Mouse (Mus musculus) liver, embryonic 14.5 days (tissue): ENCODE results near the gene Mtmr3. TPM values are rescaled to one million over a fixed set of nuclear protein-coding genes. Genes with fewer than 3 reads are reported as not detected.

Experiments used
- ATAC-seq: fragments of 200-750 bp; cut with Nextera tagmentation; 2 replicates; pipeline ENCODE4 v1.8.0; 2017; ENCODE audit warnings: moderate number of reproducible peaks, mild to moderate bottlenecking, moderate library complexity; ENCODE audit not compliant: insufficient read depth
- DNase-seq, 3 experiments: peaks; one replicate each; pipeline ENCODE4 v3.0.0-alpha.2; 2012 to 2013; ENCODE audit warnings: low read depth in 3 of 3, low spot score in 3 of 3
- H3K27ac ChIP-seq: fragments of 300-500 bp; sonication (generic); 2 replicates; pipeline ENCODE4 v1.5.1; 2014; ENCODE audit warnings: moderate library complexity, mild to moderate bottlenecking, control low read depth, inconsistent platforms
- H3K27me3 ChIP-seq: fragments of 300-500 bp; sonication (generic); 2 replicates; pipeline ENCODE4 v1.6.1; 2014; ENCODE audit warnings: mild to moderate bottlenecking, low read length, moderate library complexity; ENCODE audit not compliant: control insufficient read depth, insufficient read depth
- H3K36me3 ChIP-seq: fragments of 300-500 bp; sonication (generic); replicated peaks from 2 replicates; pipeline ENCODE4 v1.6.1; 2014; ENCODE audit warnings: low read depth; ENCODE audit not compliant: control insufficient read depth, insufficient read depth
- H3K4me1 ChIP-seq, 2 experiments: fragments of 200-500 bp in 1 of 2; fragments of 300-500 bp in 1 of 2; sonication (generic) in 1 of 2; replicated peaks; 2 replicates each; pipeline ENCODE4 v1.6.1; 2012 to 2014; ENCODE audit warnings: antibody characterized with exemption in 1 of 2, inconsistent platforms in 1 of 2, low read length in 1 of 2; ENCODE audit not compliant: control insufficient read depth in 2 of 2, insufficient read depth in 2 of 2
- H3K4me2 ChIP-seq: fragments of 300-500 bp; sonication (generic); 2 replicates; pipeline ENCODE4 v1.6.1; 2014; ENCODE audit warnings: low read depth, mild to moderate bottlenecking, control low read depth, moderate library complexity
- H3K4me3 ChIP-seq, 2 experiments: fragments of 200-500 bp in 1 of 2; fragments of 300-500 bp in 1 of 2; sonication (generic) in 1 of 2; 2 replicates each; pipeline ENCODE4 v1.5.1; 2012 to 2014; ENCODE audit warnings: low read depth in 2 of 2, low read length in 2 of 2, mild to moderate bottlenecking in 2 of 2, control low read depth in 1 of 2, inconsistent platforms in 1 of 2, moderate library complexity in 1 of 2; ENCODE audit not compliant: insufficient read depth in 1 of 2
- H3K9ac ChIP-seq: fragments of 300-500 bp; sonication (generic); replicated peaks from 2 replicates; pipeline ENCODE4 v1.6.1; 2014; ENCODE audit warnings: mild to moderate bottlenecking, control low read depth, moderate library complexity
- H3K9me3 ChIP-seq: fragments of 300-500 bp; sonication (generic); 2 replicates; pipeline ENCODE4 v1.6.1; 2016; ENCODE audit warnings: low read length, mixed read lengths; ENCODE audit not compliant: control insufficient read depth
- CTCF ChIP-seq: IDR thresholded peaks from 2 replicates; pipeline ENCODE4 v1.5.1; 2016; ENCODE audit warnings: antibody characterized with exemption, low read depth, control low read depth
- EP300 ChIP-seq: IDR thresholded peaks from 2 replicates; pipeline ENCODE4 v1.6.1; 2016; ENCODE audit warnings: antibody characterized with exemption, low read depth
- WGBS: fragments of 180-500 bp; shearing (Covaris S2); extraction: QIAGEN DNeasy Blood & Tissue Kit; methylation state at CpG from one replicate; pipeline ENCODE4 v1.1.7; 2014; ENCODE audit not compliant: insufficient replicate concordance; 5-methylcytosine and 5-hydroxymethylcytosine counted together
- polyA plus RNA-seq, 2 experiments: library from polyadenylated mRNA; depleted of rRNA in 1 of 2; stranded (reverse) in 1 of 2; unstranded in 1 of 2; fragments of >200 nt; fragmentation: Nextera tagmentation in 1 of 2; extraction: Ambion mirVana in 1 of 2; gene quantifications; 2 replicates each; pipeline versions ENCODE4 v1.2.1 to v1.2.3; 2012 to 2014

Mtmr3 gene
- polyA plus RNA-seq, 2 experiments: 20.3 to 24.3 TPM

GRCm38 (mm10) chr11:4507421-4507820 is 87.2 kb downstream of the Mtmr3 start:
- H3K27ac ChIP-seq: no peak overlapping the region
- WGBS: 87% methylated on average over 2 of the region's 2 CpGs
- TF ChIP-seq CTCF (no peak), EP300 (no peak)
- peaks cover 54% of the 10 kb centered on the region for H3K36me3 ChIP-seq
- no peak overlapping the region for H3K9ac ChIP-seq
- H3K4me3 ChIP-seq: no peak overlapping the region
- ATAC-seq (no peak), DNase-seq (no peak)
- no peaks in the 10 kb centered on the region for H3K4me1 ChIP-seq
- H3K4me2 ChIP-seq: no peak overlapping the region
- no peaks in the 10 kb centered on the region for H3K27me3 ChIP-seq
- H3K9me3 ChIP-seq: no peaks in the 10 kb centered on the region

- DNase-seq (no peak), ATAC-seq (no peak)
- peaks cover 61% of the 10 kb centered on the region for H3K36me3 ChIP-seq
Observed at GRCm38 (mm10) chr11:4506486-4506885, 88.2 kb downstream of the Mtmr3 start.

GRCm38 (mm10) chr11:4502206-4502605 is 92.5 kb downstream of the Mtmr3 start:
- Histone ChIP-seq H3K27me3 (no peaks in the 10 kb centered on the region), H3K4me1 (no peaks in the 10 kb centered on the region), H3K9ac (no peak overlapping the region), H3K9me3 (no peaks in the 10 kb centered on the region), H3K36me3 (peaks cover 76% of the 10 kb centered on the region), H3K27ac (no peak overlapping the region), H3K4me3 (no peak overlapping the region), H3K4me2 (no peak overlapping the region)
- DNase-seq (no peak), ATAC-seq (no peak)
- WGBS: 58% methylated on average over 2 of the region's 2 CpGs
- TF ChIP-seq CTCF (no peak), EP300 (no peak)

More at GRCm38 (mm10) chr11:4506486-4506885, 88.2 kb downstream of the Mtmr3 start:
- TF ChIP-seq CTCF (no peak), EP300 (no peak)
- Histone ChIP-seq H3K9me3 (no peaks in the 10 kb centered on the region), H3K4me2 (no peak overlapping the region), H3K4me3 (no peak overlapping the region), H3K27ac (no peak overlapping the region), H3K27me3 (no peaks in the 10 kb centered on the region), H3K4me1 (no peaks in the 10 kb centered on the region), H3K9ac (no peak overlapping the region)
- 87% methylated on average over 2 of the region's 2 CpGs for WGBS

GRCm38 (mm10) chr11:4500826-4501225 is 93.8 kb downstream of the Mtmr3 start:
- peak; percentile 19; the same call in 1 of the 2 replicates for TF ChIP-seq CTCF
- TF ChIP-seq EP300: no peak
- Histone ChIP-seq H3K27me3 (no peaks in the 10 kb centered on the region), H3K36me3 (peaks cover 79% of the 10 kb centered on the region), H3K27ac (no peak overlapping the region), H3K4me2 (no peak overlapping the region), H3K9ac (no peak overlapping the region), H3K4me3 (no peak overlapping the region), H3K4me1 (no peaks in the 10 kb centered on the region), H3K9me3 (no peaks in the 10 kb centered on the region)
- no peak for DNase-seq
- no peak for ATAC-seq
- WGBS: 92% methylated on average over 4 of the region's 4 CpGs

GRCm38 (mm10) chr11:4500261-4500660 is 94.4 kb downstream of the Mtmr3 start:
- no peaks in the 10 kb centered on the region for H3K9me3 ChIP-seq
- no peak overlapping the region for H3K4me2 ChIP-seq
- H3K9ac ChIP-seq: no peak overlapping the region
- no peaks in the 10 kb centered on the region for H3K27me3 ChIP-seq
- ATAC-seq: no peak
- TF ChIP-seq EP300 (no peak), CTCF (no peak)
- WGBS: 100% methylated on average over 1 of the region's 1 CpGs
- no peak overlapping the region for H3K4me3 ChIP-seq
- H3K27ac ChIP-seq: no peak overlapping the region
- no peaks in the 10 kb centered on the region for H3K4me1 ChIP-seq
- H3K36me3 ChIP-seq: peaks cover 81% of the 10 kb centered on the region
- DNase-seq: no peak

- Histone ChIP-seq H3K27me3 (no peaks in the 10 kb centered on the region), H3K9ac (no peak overlapping the region), H3K4me2 (no peak overlapping the region), H3K36me3 (peaks cover 84% of the 10 kb centered on the region), H3K9me3 (no peaks in the 10 kb centered on the region), H3K27ac (no peak overlapping the region), H3K4me3 (no peak overlapping the region), H3K4me1 (no peaks in the 10 kb centered on the region)
- ATAC-seq (no peak), DNase-seq (no peak)
- 85% methylated on average over 2 of the region's 2 CpGs for WGBS
- TF ChIP-seq EP300: no peak
- TF ChIP-seq CTCF: no peak
Observed at GRCm38 (mm10) chr11:4499456-4499855, 95.2 kb downstream of the Mtmr3 start.
